Mouse (Mus musculus) layer of hippocampus, postnatal 36 days (tissue): ENCODE measurements around the gene Stat5b. TPM values are rescaled to one million over a fixed set of nuclear protein-coding genes. Genes with fewer than 3 reads are reported as not detected.

ENCODE experiments used
- DNase-seq, 2 experiments: peaks; one replicate each; pipeline ENCODE4 v3.0.0; 2022
- total RNA-seq, 2 experiments: library from RNA; stranded (reverse); gene quantifications; 2 replicates each; pipeline ENCODE4 v1.2.3; 2021

Stat5b gene
- total RNA-seq, 2 experiments from 2014 or later, result 11.7 to 12.7 TPM

DNA sequence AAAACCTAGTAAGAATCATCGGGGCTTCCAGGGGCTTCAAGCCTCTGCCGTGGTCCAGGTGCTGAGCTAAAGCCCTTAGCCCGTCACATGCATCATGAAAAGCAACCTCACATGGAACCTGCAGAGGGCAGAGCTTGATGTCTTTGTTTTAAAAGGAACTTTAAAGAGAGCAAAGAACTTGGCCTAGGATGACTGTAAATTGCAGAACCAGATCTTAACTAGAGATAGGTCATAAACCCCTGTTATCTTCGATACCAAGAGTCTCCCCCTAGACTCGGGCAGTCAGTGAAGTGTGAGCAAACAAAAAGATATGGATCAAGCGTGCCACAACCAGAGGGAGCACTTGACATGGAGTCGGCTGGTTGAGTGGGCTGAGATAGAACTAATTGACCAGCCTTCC is 15.1 kb upstream of the Stat5b start:
- no peak for DNase-seq

DNA sequence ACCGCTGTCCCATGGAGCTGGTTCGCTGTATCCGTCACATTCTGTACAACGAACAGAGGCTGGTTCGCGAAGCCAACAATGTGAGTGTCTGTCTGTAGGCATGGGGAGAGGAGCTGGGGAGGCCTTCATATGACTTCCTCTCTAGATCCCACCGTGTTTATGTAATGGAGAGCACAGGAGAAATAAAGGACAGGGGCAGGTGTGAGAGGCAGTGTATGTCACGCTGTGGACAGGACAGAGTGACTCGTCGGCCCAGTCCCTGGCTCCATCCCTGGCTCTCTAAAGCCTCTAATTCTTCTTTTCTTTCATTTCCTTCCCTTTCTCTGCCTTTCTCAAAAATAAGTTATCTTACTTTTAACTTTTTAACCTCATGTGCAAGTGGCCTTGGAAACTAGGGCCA is 12.6 kb upstream of the Stat5b start:
- no peak for DNase-seq

DNA sequence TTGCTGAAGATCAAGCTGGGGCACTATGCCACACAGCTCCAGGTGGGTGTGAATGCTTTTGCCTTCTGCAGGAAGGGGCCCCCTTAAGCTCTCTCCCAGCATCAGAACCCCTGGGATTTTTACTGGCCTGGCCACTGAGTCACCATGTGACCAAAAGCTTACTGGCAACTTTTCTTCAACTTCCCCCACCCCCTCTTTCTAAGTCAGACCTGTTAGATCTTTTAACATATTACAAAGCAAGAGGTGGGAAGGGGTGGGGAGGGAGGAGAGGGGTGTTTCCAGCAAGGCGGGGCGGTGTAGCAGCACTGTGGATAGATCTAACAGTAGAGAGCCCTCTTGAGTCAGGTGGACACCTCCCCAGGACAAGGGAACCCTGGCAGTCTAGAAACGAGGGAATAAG is 11.3 kb upstream of the Stat5b start:
- DNase-seq, result no peak

DNA sequence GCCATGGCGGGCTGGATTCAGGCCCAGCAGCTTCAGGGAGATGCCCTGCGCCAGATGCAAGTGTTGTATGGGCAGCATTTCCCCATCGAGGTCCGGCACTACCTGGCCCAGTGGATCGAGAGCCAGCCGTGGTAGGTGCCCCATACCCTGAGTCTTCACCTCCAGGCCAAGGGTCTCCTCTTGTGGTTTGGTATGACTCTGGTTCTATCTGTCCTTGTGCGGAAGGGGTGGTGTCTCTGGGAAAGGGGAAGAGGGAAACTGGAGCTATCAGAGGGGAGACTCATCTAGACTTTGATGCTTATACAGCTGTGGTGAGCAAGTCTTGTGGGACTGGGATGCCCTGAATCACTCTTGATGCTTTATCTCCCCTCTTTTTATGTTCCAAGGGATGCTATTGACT is 10.8 kb upstream of the Stat5b start:
- no peak for DNase-seq

DNA sequence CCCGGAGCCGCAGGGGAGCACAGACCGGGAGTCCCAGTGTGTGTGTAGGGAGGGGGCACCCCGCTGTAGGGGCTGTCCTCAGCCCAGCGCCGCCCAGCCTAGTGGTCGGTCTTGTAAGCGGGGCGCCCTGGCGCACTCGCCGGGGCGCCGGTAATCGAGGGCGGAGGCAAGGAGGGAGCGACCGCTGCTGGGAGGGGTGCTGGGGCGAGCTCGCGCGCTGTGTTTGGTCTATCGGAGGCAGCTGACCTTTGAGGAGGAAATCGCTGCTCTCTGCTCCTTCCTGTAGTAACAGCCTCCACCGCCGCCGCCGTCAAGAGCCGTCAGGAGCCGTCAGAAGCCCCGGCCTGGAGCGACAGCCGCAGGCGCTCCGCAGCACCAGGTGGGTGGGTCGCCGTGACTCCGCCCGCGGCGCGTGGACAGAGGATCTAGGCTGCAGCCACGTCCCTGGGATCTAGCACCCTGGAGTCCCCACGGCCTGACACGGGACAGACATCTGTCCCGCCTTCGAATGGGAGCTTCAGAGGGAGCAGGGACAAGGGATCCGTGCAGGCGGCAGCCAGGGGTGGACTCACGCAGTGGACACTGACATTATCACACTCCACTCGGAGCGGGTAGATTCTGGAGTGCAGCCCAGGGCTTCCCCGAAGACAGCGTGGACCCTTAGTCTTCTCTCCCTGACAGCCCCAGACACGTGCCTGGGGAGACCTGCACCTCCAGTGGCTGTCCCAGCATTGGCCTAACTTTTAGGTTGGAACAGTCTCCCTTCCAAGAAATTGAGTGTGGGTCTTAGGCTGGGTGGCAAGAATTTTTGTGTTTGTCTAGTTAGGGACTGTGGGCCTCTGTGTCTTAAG is 9.9 kb upstream of the Stat5b start:
- peak; percentile 9 to 30 for DNase-seq

DNA sequence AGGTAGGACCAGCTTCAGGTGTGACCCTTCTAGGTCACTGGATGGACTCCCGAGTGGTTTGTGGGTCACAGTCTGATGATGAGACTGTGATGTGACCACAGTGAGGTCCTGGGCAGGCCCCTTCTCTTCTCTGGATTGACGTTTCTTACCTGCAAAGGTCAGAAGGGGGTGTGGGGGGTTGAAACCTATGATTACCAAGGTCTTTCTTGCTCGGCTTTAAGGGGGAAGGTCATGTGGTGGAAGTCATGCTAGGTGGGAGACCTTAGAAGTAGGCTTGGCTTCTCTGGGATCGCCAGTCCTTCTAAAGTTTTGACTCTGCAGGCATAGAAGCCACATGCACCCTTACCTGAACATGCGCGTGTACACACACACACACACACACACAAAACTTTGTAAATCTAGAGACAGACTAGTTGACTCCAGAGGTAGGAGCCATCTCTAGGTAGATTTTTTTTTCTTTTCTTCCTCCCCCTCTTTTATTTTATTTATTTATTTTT is 9.1 kb upstream of the Stat5b start:
- no peak for DNase-seq

DNA sequence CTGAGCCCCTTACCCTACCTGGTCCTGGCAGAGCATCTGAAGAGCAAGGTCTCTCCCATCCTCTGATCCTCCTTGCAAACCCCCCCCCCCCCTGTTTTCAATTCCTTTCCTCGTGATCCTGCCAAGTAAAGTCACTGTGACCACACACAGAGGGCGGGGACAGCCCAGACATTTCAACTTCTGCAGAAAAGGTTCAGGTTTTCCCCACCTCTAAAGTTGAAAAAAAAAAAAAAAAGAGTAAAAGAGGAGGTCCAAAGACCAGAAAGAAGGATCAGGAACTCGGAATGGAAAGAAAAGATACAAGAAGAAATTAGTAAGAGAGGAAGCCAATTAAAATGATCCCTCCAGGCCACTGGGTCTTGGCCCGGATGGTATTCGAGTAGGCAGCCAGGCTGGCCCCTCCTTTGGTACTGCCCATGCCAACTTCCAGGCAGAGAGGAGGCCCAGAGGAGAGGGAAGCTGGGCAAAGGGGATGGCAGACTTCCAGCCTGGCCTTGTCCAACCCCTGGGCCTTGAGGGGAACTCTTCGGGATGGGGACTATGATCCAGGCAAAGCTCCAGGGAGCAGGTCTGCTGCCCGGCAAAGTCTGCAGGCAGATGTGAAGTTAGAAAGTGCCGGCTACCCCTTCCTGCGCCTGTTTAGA is 8.5 kb upstream of the Stat5b start, which contains the start of gene Stat5a:
Gene Stat5a, plus strand, starts transcription at position 417 of the 644 bp plus-strand sequence.
- peak; percentile 40 to 64 for DNase-seq

DNA sequence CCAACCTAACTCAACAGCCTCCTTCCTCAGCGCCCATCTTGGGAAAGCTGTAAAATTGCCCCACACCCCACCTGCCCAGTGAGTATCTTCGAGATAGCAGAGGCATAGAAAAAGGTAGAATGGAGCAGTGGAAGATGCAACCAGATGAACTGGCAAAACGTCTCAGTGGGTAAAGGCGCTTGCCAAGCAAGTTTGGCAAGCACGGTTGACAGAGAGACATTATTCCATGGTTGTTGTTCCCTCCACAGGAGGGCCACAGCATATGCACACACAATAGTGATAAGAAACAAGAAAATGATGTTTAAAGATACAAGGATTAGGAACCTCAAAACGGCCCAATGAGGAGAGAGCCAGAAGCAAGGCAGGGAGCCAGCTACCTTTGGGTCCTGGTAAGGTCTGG is 7.4 kb upstream of the Stat5b start:
- no peak for DNase-seq

DNA sequence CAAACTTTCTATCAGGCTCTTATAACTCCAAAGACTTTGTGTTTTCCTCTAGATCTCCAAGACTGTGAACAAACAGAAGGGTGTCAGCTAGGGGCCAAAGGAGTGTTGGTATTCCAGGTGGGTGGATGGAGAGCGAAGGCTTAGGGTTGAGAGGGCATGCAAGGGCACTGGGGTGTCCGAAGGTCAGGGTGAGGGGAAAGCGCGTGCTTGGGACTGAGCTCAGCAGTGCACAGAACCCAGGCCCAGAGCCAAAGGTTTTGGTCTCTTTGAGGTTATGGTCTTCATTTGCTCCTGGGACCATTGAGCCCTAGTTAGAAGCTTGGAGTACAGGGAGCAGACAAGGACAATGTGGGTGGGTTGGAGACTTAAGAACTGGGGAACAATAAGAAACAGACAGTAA is 4.7 kb upstream of the Stat5b start:
- no peak for DNase-seq

DNA sequence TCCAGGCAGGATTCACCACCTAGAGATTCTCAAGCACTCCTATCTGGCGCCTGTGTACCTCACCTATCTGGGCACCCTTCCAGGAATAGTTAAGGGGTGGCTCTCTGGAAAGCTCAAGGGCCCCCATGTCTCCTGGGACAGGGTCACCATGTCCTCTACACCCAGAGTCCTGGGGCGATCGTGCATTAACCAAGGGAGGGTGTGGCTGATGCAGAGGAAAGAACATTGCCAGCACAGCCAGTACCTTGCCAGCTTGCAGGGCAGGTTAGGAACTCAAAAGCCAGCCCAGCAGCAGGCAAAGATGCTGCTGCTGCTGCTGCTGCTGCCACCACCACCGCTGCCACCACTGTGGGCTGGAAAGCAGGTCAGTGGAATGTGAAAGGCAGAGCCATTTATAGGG is 3.7 kb upstream of the Stat5b start:
- no peak for DNase-seq

DNA sequence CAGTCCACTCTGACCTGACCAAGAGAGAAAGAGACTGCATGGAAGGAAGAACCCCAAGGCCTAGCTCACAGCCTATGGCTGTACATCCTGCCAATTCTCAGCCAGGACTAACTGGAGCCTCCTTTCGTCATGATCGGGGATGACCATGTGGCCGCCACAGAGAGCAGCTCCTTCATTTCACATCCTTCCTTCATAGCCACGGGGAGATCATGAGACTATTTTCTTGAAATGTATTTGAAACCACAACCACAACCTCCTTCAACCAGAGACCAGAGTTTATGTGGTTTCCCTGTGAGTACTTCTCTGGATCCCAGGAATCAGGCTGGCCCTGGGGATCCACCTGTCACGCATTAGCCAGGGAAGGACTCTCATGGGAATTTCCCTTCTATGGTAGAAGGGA is 2.5 kb upstream of the Stat5b start:
- DNase-seq, result no peak

DNA sequence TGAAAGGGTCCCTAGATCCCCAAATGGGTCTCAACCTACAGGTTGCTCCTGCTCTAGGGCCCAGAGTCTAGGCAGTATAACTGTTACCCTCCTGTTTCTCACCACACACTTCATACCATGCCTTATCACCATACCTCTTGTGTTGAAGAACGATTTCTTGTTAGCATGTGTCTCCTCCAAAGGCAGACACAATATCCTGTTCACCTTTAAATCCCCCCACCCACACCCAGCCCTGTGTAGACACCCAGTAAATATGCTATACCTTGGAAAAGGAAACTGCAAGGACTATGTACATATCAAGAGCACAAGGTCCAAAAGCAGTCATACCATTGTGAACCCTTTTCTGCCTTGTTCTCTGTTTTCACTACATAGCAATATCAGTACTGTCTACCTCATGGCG is 1.6 kb upstream of the Stat5b start:
- no peak for DNase-seq

DNA sequence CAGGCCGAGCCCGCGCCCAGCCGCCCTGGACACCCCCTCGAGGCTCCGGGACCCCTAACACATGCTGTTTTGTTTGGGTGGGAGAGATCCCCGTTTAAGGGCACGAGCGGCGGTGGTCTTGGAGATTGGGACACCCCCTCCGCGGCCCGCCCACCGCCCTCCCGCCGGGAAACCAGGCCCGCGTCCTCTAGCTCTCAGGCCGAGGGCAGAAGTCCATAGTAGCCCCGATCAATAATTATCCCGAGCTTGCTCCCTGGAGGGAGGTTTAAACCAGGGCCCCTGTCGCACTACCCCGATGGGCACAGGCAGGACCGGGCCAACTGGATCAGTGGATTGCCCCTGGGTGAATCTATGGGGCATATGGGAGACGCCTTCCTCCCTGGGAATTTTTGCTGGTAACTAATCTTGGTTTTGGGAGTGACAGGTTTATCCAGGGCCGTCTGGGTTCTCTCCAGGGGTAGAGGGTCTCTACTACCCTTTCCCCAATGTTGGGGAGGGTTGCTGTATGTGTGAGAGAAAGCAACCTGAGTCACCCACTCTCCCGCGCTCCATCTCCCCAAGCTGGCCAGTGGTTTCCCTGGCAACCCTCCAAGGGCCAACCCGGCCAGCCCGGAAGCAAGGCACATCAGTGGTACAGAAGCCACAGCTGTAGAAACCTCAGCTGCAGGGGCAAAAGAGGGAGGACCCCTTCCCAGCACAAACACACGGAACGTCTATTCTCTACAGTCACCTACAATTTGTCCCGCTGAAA is 429 bp upstream of the Stat5b start:
- DNase-seq, result peak; percentile 33 to 37

DNA sequence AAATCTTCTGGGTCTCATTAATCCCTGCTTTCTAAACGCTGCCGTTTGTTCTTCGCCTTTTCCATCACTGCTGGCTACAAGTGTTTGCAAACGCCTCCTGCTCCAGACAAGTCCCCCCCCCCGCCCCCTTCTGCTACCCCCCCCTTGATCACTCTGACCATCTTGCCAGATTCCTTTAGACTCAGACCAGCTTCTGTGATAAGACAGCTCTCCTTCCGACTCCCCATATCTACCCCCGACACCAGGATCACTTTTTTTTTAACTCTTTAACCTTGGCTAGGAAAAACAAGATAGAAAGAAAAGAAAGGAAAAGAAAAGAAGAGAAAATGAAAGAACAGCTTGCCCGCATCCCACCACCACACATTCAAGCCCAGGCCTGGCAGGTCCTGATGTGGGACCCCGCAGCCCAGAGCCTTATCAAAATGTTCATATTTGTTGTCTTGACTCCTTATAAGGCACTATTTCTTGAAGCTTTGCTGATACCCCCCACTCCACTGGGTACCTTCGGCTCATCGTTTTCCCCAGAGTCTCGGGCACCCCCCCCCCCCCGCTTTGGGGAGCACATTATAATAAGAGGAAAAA is 977 bp downstream of the Stat5b start:
- DNase-seq, result no peak

DNA sequence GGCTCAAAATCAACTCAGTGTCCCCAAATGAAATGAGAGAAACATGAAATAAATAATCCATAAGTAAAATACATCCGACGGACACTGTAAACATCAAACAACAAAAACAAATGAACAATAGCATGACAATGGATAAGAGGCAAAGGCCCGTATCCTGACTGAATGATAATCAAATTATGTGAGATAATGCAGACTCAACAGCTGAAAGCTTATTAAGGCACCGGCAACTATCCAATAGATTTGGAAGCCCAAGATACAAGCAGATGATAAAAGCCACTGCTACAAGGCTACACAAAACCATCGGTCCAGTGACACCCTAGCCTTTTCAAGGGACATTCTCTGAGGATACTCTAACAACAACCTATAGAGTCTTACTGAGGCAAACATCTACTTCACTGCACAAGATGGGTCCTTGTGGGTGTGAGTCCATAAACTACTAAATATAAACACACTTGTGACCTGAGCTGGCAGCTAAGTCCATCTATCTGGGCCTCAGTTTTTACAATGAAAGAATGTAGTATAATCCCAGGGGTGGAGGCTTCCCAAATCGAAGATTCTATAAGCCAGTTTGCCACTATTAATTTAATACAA is 1.6 kb downstream of the Stat5b start:
- DNase-seq, result no peak

DNA sequence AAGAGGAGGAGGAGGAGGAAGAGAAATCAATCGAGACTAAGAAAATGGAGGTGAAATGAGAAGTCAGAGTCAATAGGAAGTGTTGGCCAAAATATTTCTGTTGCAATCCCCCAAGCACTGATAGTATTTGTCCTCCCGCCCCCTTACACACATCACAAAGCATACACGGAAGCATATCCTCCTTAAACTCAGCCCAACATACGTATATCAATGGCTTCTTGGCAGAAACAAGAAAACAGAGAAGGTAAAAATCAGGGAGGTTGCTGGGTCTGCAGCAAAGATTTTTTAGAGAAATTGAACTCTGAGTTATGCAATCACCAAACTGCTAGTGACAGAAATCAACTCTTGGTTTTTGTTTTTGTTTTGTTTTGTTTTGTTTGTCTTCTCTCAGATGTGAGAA is 2.4 kb downstream of the Stat5b start:
- no peak for DNase-seq

DNA sequence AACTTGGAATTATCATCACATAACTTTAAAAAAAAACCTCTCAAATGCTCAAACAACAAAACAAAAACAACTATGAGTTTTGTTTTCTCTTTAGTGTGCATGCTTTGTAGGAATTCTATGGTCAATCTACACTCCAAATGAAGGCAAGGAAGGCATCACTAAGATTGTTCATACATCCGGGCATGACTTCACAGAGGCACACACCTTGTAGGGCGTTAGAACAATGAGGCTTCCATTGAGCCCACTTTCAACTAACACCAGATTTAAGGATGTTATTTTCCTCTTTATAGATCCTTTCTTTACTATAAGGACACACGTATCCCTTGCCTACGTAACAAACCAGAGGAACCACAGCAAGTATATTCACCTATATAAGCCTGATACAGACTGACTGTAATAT is 3.0 kb downstream of the Stat5b start:
- DNase-seq, result no peak

DNA sequence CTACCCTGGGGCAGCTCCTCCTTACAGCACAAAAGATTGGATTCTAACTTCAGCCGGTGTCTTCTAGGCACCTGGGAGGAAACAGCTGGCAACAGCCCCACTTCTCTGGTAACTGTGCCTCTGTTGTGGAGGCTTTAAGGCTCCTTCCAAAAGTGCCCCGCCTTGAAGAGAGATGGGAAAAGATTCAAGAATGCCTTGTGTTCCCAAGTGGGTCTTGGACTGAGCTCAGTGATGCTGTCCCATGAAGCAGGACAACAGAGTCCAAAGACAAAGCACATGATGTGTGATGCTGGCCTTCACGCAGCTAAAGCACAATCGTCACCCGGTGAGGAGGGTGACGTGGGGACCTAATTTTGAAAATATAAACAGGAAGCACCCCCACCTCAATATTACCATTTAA is 4.7 kb downstream of the Stat5b start:
- no peak for DNase-seq

DNA sequence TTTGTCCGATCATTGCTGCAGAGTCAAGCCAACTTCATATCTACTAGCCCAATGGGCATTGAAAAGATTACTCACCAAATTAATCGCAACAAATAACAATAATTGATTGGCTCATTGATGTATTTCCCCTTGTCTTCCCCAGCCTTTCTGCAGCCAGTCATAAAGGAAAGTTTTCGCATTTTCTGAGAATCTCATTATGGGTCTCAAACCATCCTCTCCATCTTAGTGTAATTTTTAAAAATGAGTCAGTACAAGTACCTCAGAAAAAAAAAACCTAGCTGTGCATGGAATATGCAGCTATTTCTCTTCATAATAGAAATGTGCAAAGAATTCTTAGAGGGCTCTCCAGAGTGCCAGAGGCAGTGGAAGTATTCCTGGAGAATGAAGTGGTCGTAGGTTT is 6.4 kb downstream of the Stat5b start:
- no peak for DNase-seq

DNA sequence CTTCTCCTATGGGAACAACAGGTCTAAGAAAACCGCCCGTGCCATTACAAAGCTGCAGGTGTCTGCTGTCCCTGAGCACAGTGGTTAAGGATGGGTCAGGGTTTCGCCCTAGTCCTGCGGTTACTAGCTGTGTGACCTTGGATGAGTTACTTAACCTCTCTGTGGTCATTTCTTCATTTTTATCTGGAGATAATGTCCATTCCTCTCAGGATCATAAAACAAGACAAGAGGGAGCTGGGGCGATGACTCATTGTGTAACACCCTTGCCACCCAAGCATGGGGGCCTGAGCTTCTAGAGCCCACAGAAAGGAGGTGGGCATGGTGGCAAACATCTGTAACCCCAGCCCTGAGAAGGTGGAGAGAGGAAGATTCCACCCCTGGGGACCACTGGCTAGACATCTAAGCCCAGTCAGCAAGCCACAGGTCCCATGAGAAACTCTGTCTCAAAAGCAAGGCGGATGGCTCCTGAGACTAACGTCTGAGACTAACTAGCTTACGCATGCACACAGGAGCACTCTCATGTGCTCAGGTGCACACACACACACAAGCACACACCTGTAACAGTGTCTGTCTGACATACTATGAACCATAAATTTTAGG is 7.4 kb downstream of the Stat5b start:
- DNase-seq, result no peak

DNA sequence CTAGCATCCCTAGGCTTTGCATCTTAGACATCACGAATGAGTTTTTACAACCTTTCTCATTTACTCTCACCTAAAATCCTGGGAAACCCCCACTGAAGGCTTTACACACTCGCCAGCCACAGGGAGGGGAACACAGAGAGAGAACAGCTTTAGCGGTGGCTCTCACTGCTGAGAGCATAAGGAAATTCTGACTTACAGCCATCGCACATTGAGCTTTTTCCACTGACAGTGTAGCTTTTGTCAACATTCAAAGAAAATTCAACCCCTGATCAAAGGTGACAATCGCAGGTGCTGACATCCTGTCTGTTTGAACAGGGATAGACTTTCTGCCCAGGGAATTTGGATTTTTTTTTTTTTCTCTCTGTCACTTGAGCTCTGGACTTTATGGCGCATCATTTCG is 8.5 kb downstream of the Stat5b start:
- no peak for DNase-seq

DNA sequence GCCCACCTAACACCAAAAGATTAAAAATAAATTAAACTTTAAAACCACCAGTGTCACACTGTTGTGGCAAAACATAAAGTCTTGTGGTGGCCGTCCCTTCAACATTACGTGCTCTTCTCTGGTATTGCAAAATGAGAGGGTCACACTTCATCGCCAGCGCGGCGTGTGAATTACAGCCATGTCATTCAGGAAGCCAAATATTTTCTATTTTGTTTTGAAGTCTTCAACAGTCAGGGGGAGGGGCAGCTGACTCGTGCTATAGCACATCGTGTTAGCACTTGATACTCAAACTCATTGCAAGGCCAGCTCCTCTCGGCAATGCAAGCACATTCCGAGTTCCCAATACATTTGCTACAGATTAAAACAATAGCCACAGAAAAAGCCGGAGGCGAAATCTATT is 9.7 kb downstream of the Stat5b start:
- no peak for DNase-seq
